Mouse (Mus musculus): ENCODE results near the gene Mbnl1.

- TF ChIP-seq CTCF (IDR thresholded peaks at IDR 0.05; ENCODE audit: low read depth) (no peak), EP300 (IDR thresholded peaks at IDR 0.05; ENCODE audit: low read depth) (no peak)
These were observed 26.5 kb downstream of the Mbnl1 start for GRCm38 (mm10) chr3:60499157-60499578.

All from heart, postnatal 0 days (tissue).